Mouse (Mus musculus) cortical plate, adult 2 months (tissue): ENCODE data around the gene Epha10.

Experiments
- CTCF ChIP-seq: fragments of 200-500 bp; IDR thresholded peaks from 2 replicates; pipeline ENCODE4 v1.5.1; 2011; ENCODE audit warnings: mild to moderate bottlenecking, control low read depth, low read length; ENCODE audit not compliant: insufficient read depth; ENCODE audit errors: extremely low read depth
- POLR2A ChIP-seq: fragments of 200-500 bp; IDR thresholded peaks from 2 replicates; pipeline ENCODE4 v1.6.1; 2011; ENCODE audit warnings: mild to moderate bottlenecking, low read length, control low read depth; ENCODE audit not compliant: insufficient read depth; ENCODE audit errors: extremely low read depth

DNA sequence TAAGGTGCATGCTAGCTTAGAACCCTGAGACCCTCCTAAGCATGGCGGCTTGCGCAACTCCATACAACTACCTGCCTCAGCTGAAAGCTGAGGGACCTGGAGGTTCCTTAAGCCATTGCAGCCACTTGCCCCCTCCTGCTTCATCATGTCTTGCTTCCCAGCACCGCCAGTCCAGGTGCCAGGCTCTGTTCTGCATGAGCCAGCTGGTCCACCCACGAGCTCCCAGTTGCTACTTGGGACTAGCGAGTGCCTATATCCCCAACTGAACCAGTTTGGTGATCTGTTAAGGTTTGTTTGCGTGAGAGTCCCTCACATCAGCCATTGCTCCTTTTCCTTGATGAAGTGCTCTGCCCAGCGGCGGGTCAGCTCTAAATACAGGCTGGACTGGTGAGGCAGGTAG is 24.4 kb upstream of the Epha10 start:
- TF ChIP-seq CTCF (no peak), POLR2A (no peak)
